Mouse (Mus musculus): ENCODE results near the gene Gfy. TPM values are rescaled to one million over a fixed set of nuclear protein-coding genes. Genes with fewer than 3 reads are reported as not detected.

Gene Gfy
- polyA plus RNA-seq, 1 experiment from 2014 or later = not detected

GRCm38 (mm10) chr7:45147267-45147666 lies 32.1 kb downstream of the Gfy start:
- Histone ChIP-seq H3K27ac (ENCODE audit: low read length) (no peak overlapping the region), H3K4me1 (ENCODE audit: control insufficient read depth, insufficient read depth, low read length) (peaks cover 20% of the 10 kb centered on the region; the same call in 1 of the 2 replicates), H3K9me3 (ENCODE audit: control insufficient read depth, low read depth, low read length) (no peaks in the 10 kb centered on the region), H3K4me2 (replicated peaks; ENCODE audit: low read depth, low read length) (no peak overlapping the region), H3K4me3 (ENCODE audit: low read depth, low read length) (no peak overlapping the region), H3K27me3 (ENCODE audit: control insufficient read depth, insufficient read depth, low read length) (no peaks in the 10 kb centered on the region), H3K9ac (replicated peaks; ENCODE audit: low read depth, low read length) (no peak overlapping the region), H3K36me3 (ENCODE audit: control insufficient read depth, insufficient read depth, low read length) (peaks cover 26% of the 10 kb centered on the region)
- no peak for ATAC-seq (ENCODE audit: insufficient number of reproducible peaks, insufficient read depth, low FRiP score, low read depth)
- 97% methylated on average over 11 of the region's 11 CpGs for whole genome bisulfite sequencing

GRCm38 (mm10) chr7:45145460-45145859 lies 33.9 kb downstream of the Gfy start:
- WGBS = 94% methylated on average over 8 of the region's 8 CpGs
- no peak overlapping the region for H3K9ac ChIP-seq (replicated peaks; ENCODE audit: low read depth, low read length)
- H3K27ac ChIP-seq (ENCODE audit: low read length) = no peak overlapping the region
- H3K4me2 ChIP-seq (replicated peaks; ENCODE audit: low read depth, low read length) = no peak overlapping the region
- H3K27me3 ChIP-seq (ENCODE audit: control insufficient read depth, insufficient read depth, low read length) = no peaks in the 10 kb centered on the region
- no peak overlapping the region for H3K4me3 ChIP-seq (ENCODE audit: low read depth, low read length)
- ATAC-seq (ENCODE audit: insufficient number of reproducible peaks, insufficient read depth, low FRiP score, low read depth) = no peak
- no peaks in the 10 kb centered on the region for H3K9me3 ChIP-seq (ENCODE audit: control insufficient read depth, low read depth, low read length)
- H3K4me1 ChIP-seq (ENCODE audit: control insufficient read depth, insufficient read depth, low read length) = peaks cover 2% of the 10 kb centered on the region; the same call in 1 of the 2 replicates
- H3K36me3 ChIP-seq (ENCODE audit: control insufficient read depth, insufficient read depth, low read length) = peaks cover 27% of the 10 kb centered on the region

- H3K27ac ChIP-seq (ENCODE audit: low read length) = no peak overlapping the region
- H3K27me3 ChIP-seq (ENCODE audit: control insufficient read depth, insufficient read depth, low read length) = no peaks in the 10 kb centered on the region
- no peak for ATAC-seq (ENCODE audit: insufficient number of reproducible peaks, insufficient read depth, low FRiP score, low read depth)
- H3K36me3 ChIP-seq (ENCODE audit: control insufficient read depth, insufficient read depth, low read length) = peaks cover 27% of the 10 kb centered on the region
- no peaks in the 10 kb centered on the region for H3K9me3 ChIP-seq (ENCODE audit: control insufficient read depth, low read depth, low read length)
- H3K4me1 ChIP-seq (ENCODE audit: control insufficient read depth, insufficient read depth, low read length) = no peaks in the 10 kb centered on the region
- H3K4me3 ChIP-seq (ENCODE audit: low read depth, low read length) = no peak overlapping the region
- H3K4me2 ChIP-seq (replicated peaks; ENCODE audit: low read depth, low read length) = no peak overlapping the region
- H3K9ac ChIP-seq (replicated peaks; ENCODE audit: low read depth, low read length) = no peak overlapping the region
- WGBS = 87% methylated on average over 13 of the region's 13 CpGs
These were observed 34.8 kb downstream of the Gfy start for GRCm38 (mm10) chr7:45144368-45145174.

GRCm38 (mm10) chr7:45141914-45142313 lies 37.5 kb downstream of the Gfy start:
- no peak for ATAC-seq (ENCODE audit: insufficient number of reproducible peaks, insufficient read depth, low FRiP score, low read depth)
- WGBS = 90% methylated on average over 5 of the region's 5 CpGs
- Histone ChIP-seq H3K36me3 (ENCODE audit: control insufficient read depth, insufficient read depth, low read length) (peaks cover 22% of the 10 kb centered on the region), H3K9ac (replicated peaks; ENCODE audit: low read depth, low read length) (no peak overlapping the region), H3K27me3 (ENCODE audit: control insufficient read depth, insufficient read depth, low read length) (no peaks in the 10 kb centered on the region), H3K4me2 (replicated peaks; ENCODE audit: low read depth, low read length) (no peak overlapping the region), H3K4me1 (ENCODE audit: control insufficient read depth, insufficient read depth, low read length) (no peaks in the 10 kb centered on the region), H3K27ac (ENCODE audit: low read length) (no peak overlapping the region), H3K9me3 (ENCODE audit: control insufficient read depth, low read depth, low read length) (no peaks in the 10 kb centered on the region), H3K4me3 (ENCODE audit: low read depth, low read length) (no peak overlapping the region)

GRCm38 (mm10) chr7:45141319-45141718 lies 38.0 kb downstream of the Gfy start:
- no peak overlapping the region for H3K4me3 ChIP-seq (ENCODE audit: low read depth, low read length)
- no peaks in the 10 kb centered on the region for H3K4me1 ChIP-seq (ENCODE audit: control insufficient read depth, insufficient read depth, low read length)
- H3K27ac ChIP-seq (ENCODE audit: low read length) = no peak overlapping the region
- no peak for ATAC-seq (ENCODE audit: insufficient number of reproducible peaks, insufficient read depth, low FRiP score, low read depth)
- WGBS = 86% methylated on average over 3 of the region's 3 CpGs
- no peaks in the 10 kb centered on the region for H3K27me3 ChIP-seq (ENCODE audit: control insufficient read depth, insufficient read depth, low read length)
- no peak overlapping the region for H3K9ac ChIP-seq (replicated peaks; ENCODE audit: low read depth, low read length)
- no peaks in the 10 kb centered on the region for H3K9me3 ChIP-seq (ENCODE audit: control insufficient read depth, low read depth, low read length)
- H3K36me3 ChIP-seq (ENCODE audit: control insufficient read depth, insufficient read depth, low read length) = peaks cover 20% of the 10 kb centered on the region
- no peak overlapping the region for H3K4me2 ChIP-seq (replicated peaks; ENCODE audit: low read depth, low read length)

- WGBS = 72% methylated on average over 8 of the region's 8 CpGs
- Histone ChIP-seq H3K36me3 (ENCODE audit: control insufficient read depth, insufficient read depth, low read length) (peaks cover 14% of the 10 kb centered on the region), H3K9ac (replicated peaks; ENCODE audit: low read depth, low read length) (no peak overlapping the region), H3K27ac (ENCODE audit: low read length) (no peak overlapping the region), H3K4me3 (ENCODE audit: low read depth, low read length) (no peak overlapping the region), H3K9me3 (ENCODE audit: control insufficient read depth, low read depth, low read length) (no peaks in the 10 kb centered on the region), H3K4me1 (ENCODE audit: control insufficient read depth, insufficient read depth, low read length) (no peaks in the 10 kb centered on the region), H3K4me2 (replicated peaks; ENCODE audit: low read depth, low read length) (no peak overlapping the region), H3K27me3 (ENCODE audit: control insufficient read depth, insufficient read depth, low read length) (no peaks in the 10 kb centered on the region)
- ATAC-seq (ENCODE audit: insufficient number of reproducible peaks, insufficient read depth, low FRiP score, low read depth) = no peak
These were observed 39.3 kb downstream of the Gfy start for GRCm38 (mm10) chr7:45139904-45140723.

- ATAC-seq (ENCODE audit: insufficient number of reproducible peaks, insufficient read depth, low FRiP score, low read depth) = no peak
- Histone ChIP-seq H3K4me2 (replicated peaks; ENCODE audit: low read depth, low read length) (no peak overlapping the region), H3K4me1 (ENCODE audit: control insufficient read depth, insufficient read depth, low read length) (no peaks in the 10 kb centered on the region), H3K9me3 (ENCODE audit: control insufficient read depth, low read depth, low read length) (no peaks in the 10 kb centered on the region), H3K9ac (replicated peaks; ENCODE audit: low read depth, low read length) (no peak overlapping the region), H3K4me3 (ENCODE audit: low read depth, low read length) (no peak overlapping the region), H3K27ac (ENCODE audit: low read length) (no peak overlapping the region), H3K27me3 (ENCODE audit: control insufficient read depth, insufficient read depth, low read length) (no peaks in the 10 kb centered on the region), H3K36me3 (ENCODE audit: control insufficient read depth, insufficient read depth, low read length) (peaks cover 3% of the 10 kb centered on the region; the same call in 1 of the 2 replicates)
- WGBS = 70% methylated on average over 1 of the region's 1 CpGs
These were observed 41.0 kb downstream of the Gfy start for GRCm38 (mm10) chr7:45138403-45138802.

- no peak overlapping the region for H3K4me2 ChIP-seq (replicated peaks; ENCODE audit: low read depth, low read length)
- H3K36me3 ChIP-seq (ENCODE audit: control insufficient read depth, insufficient read depth, low read length) = 0 out of 2 replicates have a peak, but pooled peaks cover 3% of the 10 kb centered on the region
- no peak overlapping the region for H3K4me3 ChIP-seq (ENCODE audit: low read depth, low read length)
- H3K27me3 ChIP-seq (ENCODE audit: control insufficient read depth, insufficient read depth, low read length) = no peaks in the 10 kb centered on the region
- ATAC-seq (ENCODE audit: insufficient number of reproducible peaks, insufficient read depth, low FRiP score, low read depth) = no peak
- H3K27ac ChIP-seq (ENCODE audit: low read length) = no peak overlapping the region
- WGBS = 67% methylated on average over 12 of the region's 12 CpGs
- H3K9ac ChIP-seq (replicated peaks; ENCODE audit: low read depth, low read length) = no peak overlapping the region
- no peaks in the 10 kb centered on the region for H3K4me1 ChIP-seq (ENCODE audit: control insufficient read depth, insufficient read depth, low read length)
- no peaks in the 10 kb centered on the region for H3K9me3 ChIP-seq (ENCODE audit: control insufficient read depth, low read depth, low read length)
These were observed 42.0 kb downstream of the Gfy start for GRCm38 (mm10) chr7:45137171-45138006.

Measured in stomach, embryonic 14.5 days (tissue).